Mouse (Mus musculus) olfactory bulb, adult 2 months (tissue): ENCODE measurements at regions not wholly inside any gene's neighbourhood (a gene's known extent, or its start where the extent isn't known, plus 50 kb on each side); places are given as distances from the start of the nearest gene placed in this dataset.

Experiments used
- CTCF ChIP-seq: fragments of 200-500 bp; IDR thresholded peaks from 2 replicates; pipeline ENCODE4 v1.5.1; 2012; ENCODE audit warnings: low read depth, mild to moderate bottlenecking, low read length, moderate library complexity; ENCODE audit not compliant: insufficient read depth
- POLR2A ChIP-seq: fragments of 200-500 bp; IDR thresholded peaks from 2 replicates; pipeline ENCODE4 v1.6.1; 2012; ENCODE audit warnings: mild to moderate bottlenecking, low read depth, low read length, moderate library complexity; ENCODE audit not compliant: insufficient read depth

- TF ChIP-seq CTCF (no peak), POLR2A (no peak)
Observed at GRCm38 (mm10) chr2:117502611-117503010, 159.8 kb upstream of the Rasgrp1 start.
